Mouse (Mus musculus) E14TG2a.4 (cell line): ENCODE measurements at regions not wholly inside any gene's neighbourhood (a gene's known extent, or its start where the extent isn't known, plus 50 kb on each side); places are given as distances from the start of the nearest gene placed in this dataset.

ENCODE experiments used
- CTCF ChIP-seq: conservative IDR thresholded peaks from 2 replicates; pipeline ENCODE4 v1.5.1; 2014; ENCODE audit warnings: low read length
- POU5F1 ChIP-seq: IDR thresholded peaks from 2 replicates; pipeline ENCODE4 v1.6.1; 2014; ENCODE audit warnings: low read length, borderline replicate concordance

GRCm38 (mm10) chr14:58637405-58638336 lies 505.0 kb downstream of the 1700129C05Rik start:
- TF ChIP-seq CTCF: no peak
- TF ChIP-seq POU5F1: no peak
